Mouse (Mus musculus): ENCODE results near the gene Mrgprb3.

The Mrgprb3 gene

GRCm38 (mm10) chr7:48643711-48644110 lies at the start of gene Mrgprb3:
TSS of gene Mrgprb3 (minus strand) at chr7:48643811.
- DNase-seq (ENCODE audit: low read depth): no peak

All from c-Kit-positive CD71-negative TER-119-negative erythroid progenitor cells, embryonic 14.5 days (primary cell).